Mouse (Mus musculus) kidney, adult 2 months (tissue): ENCODE data around the gene Hcst.

Source experiments
- CTCF ChIP-seq: fragments of 200-500 bp; conservative IDR thresholded peaks from 2 replicates; pipeline ENCODE4 v1.5.1; 2011; ENCODE audit warnings: low read depth, mild to moderate bottlenecking, control low read depth, low read length, moderate library complexity, mixed read lengths; ENCODE audit not compliant: insufficient read depth, insufficient read length
- POLR2A ChIP-seq: fragments of 200-500 bp; IDR thresholded peaks from one replicate; pipeline ENCODE4 v1.6.1; 2011; ENCODE audit warnings: low read depth, low read length, control low read depth

DNA sequence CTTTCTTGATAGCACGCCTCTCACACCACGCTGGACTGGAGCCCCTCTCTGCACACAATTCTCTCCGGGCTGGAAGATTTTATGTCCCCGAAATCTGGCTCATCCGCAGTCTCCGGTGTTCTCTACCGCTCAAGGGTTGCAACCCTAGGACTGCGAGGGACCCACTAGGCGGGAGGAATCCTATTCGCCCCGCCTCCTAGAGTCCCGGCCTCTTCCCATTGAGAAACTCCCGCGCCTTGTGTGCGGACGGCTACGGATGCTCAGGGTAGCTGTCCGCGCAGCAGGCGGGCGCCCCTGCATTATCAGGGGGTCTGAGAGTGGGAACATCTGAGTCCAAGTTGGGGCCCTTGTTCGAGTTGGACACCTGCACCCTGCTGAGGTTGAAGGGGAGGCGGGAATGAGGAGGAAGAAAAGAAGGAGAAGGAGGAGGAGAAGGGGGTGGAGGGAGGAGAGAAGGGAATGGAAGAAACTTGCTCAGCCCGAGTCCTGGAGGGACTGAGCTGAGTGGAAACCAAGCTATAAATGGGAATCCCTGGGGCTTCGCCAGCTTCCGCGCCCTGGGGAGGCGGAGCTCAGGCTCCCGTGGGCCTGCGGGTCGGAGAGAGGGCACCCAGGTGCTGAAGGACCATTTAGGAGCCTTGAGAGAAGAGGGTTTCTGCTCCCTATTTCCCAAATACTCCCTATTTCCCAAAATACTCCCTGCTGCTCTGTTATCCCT is 37.4 kb upstream of the Hcst start:
- TF ChIP-seq CTCF (no peak), POLR2A (no peak)
